Mouse (Mus musculus) large intestine, adult 2 months (tissue): ENCODE measurements around the gene Usp18. TPM values are rescaled to one million over a fixed set of nuclear protein-coding genes. Genes with fewer than 3 reads are reported as not detected.

Experiments
- DNase-seq: peaks from one replicate; pipeline ENCODE4 v3.0.0-alpha.2; 2012; ENCODE audit warnings: low read depth, low spot score
- WGBS: fragments of 180-500 bp; shearing (Covaris S2); methylation state at CpG from one replicate; pipeline ENCODE4 v1.1.7; 2018; 5-methylcytosine and 5-hydroxymethylcytosine counted together
- polyA plus RNA-seq: library from polyadenylated mRNA; depleted of rRNA; stranded (reverse); fragments of >200 nt; gene quantifications from 2 replicates; pipeline ENCODE4 v1.2.3, GENCODE M21; 2012

The Usp18 gene
- polyA plus RNA-seq, 1 experiment: 4.7 TPM

- WGBS: 96% methylated on average over 14 of the region's 14 CpGs
- DNase-seq: no peak
These were observed 22.7 kb upstream of the Usp18 start for GRCm38 (mm10) chr6:121223001-121223400.

GRCm38 (mm10) chr6:121224067-121224466, 21.6 kb upstream of the Usp18 start:
- DNase-seq: no peak
- 66% methylated on average over 5 of the region's 5 CpGs for WGBS

GRCm38 (mm10) chr6:121224993-121225392, 20.7 kb upstream of the Usp18 start:
- DNase-seq: no peak

GRCm38 (mm10) chr6:121226043-121226442, 19.7 kb upstream of the Usp18 start:
- DNase-seq: no peak
- 57% methylated on average over 4 of the region's 4 CpGs for WGBS

More at GRCm38 (mm10) chr6:121224993-121225392, 20.7 kb upstream of the Usp18 start:
- WGBS: 12% methylated on average over 6 of the region's 6 CpGs

GRCm38 (mm10) chr6:121226744-121227143, 19.0 kb upstream of the Usp18 start:
- DNase-seq: no peak
- 44% methylated on average over 2 of the region's 2 CpGs for WGBS

GRCm38 (mm10) chr6:121228421-121228820, 17.3 kb upstream of the Usp18 start:
- no peak for DNase-seq
- 41% methylated on average over 8 of the region's 8 CpGs for WGBS

GRCm38 (mm10) chr6:121232652-121233051, 13.1 kb upstream of the Usp18 start:
- 30% methylated on average over 1 of the region's 1 CpGs for WGBS
- no peak for DNase-seq

GRCm38 (mm10) chr6:121236386-121236785, 9.3 kb upstream of the Usp18 start:
- WGBS: 59% methylated on average over 2 of the region's 2 CpGs
- DNase-seq: no peak

- no peak for DNase-seq
- WGBS: 95% methylated on average over 4 of the region's 4 CpGs
These were observed 7.5 kb upstream of the Usp18 start for GRCm38 (mm10) chr6:121238209-121238608.

- DNase-seq: no peak
These were observed 3.9 kb upstream of the Usp18 start for GRCm38 (mm10) chr6:121241780-121242179.

GRCm38 (mm10) chr6:121243161-121243560, 2.5 kb upstream of the Usp18 start:
- WGBS: 41% methylated on average over 10 of the region's 10 CpGs
- no peak for DNase-seq

More at GRCm38 (mm10) chr6:121241780-121242179, 3.9 kb upstream of the Usp18 start:
- 74% methylated on average over 2 of the region's 2 CpGs for WGBS

- 7% methylated on average over 4 of the region's 4 CpGs for WGBS
- DNase-seq: no peak
These were observed 293 bp downstream of the Usp18 start for GRCm38 (mm10) chr6:121246037-121246361.

- 30% methylated on average over 1 of the region's 1 CpGs for WGBS
- DNase-seq: no peak
These were observed 4.7 kb downstream of the Usp18 start for GRCm38 (mm10) chr6:121250406-121250805.

GRCm38 (mm10) chr6:121251256-121251655, 5.5 kb downstream of the Usp18 start:
- DNase-seq: no peak
- WGBS: 66% methylated on average over 5 of the region's 5 CpGs

GRCm38 (mm10) chr6:121260548-121260947, 14.8 kb downstream of the Usp18 start:
- WGBS: 30% methylated on average over 9 of the region's 9 CpGs
- DNase-seq: no peak

- WGBS: 76% methylated on average over 8 of the region's 8 CpGs
These were observed 15.5 kb downstream of the Usp18 start for GRCm38 (mm10) chr6:121261233-121261632.

GRCm38 (mm10) chr6:121262004-121262403, 16.3 kb downstream of the Usp18 start:
- WGBS: 90% methylated on average over 10 of the region's 10 CpGs
- no peak for DNase-seq

More at GRCm38 (mm10) chr6:121261233-121261632, 15.5 kb downstream of the Usp18 start:
- no peak for DNase-seq

GRCm38 (mm10) chr6:121262496-121262895, 16.8 kb downstream of the Usp18 start:
- WGBS: 86% methylated on average over 11 of the region's 11 CpGs
- no peak for DNase-seq

GRCm38 (mm10) chr6:121270156-121270555, 24.4 kb downstream of the Usp18 start:
- DNase-seq: no peak
- 89% methylated on average over 6 of the region's 6 CpGs for WGBS

- 14% methylated on average over 4 of the region's 4 CpGs for WGBS
- no peak for DNase-seq
These were observed 26.0 kb downstream of the Usp18 start for GRCm38 (mm10) chr6:121271707-121272074.

- WGBS: 7% methylated on average over 17 of the region's 17 CpGs
- DNase-seq: peak; percentile 67
These were observed 26.5 kb downstream of the Usp18 start for GRCm38 (mm10) chr6:121272075-121272800.

- DNase-seq: no peak
- 82% methylated on average over 3 of the region's 3 CpGs for WGBS
These were observed 28.6 kb downstream of the Usp18 start for GRCm38 (mm10) chr6:121274356-121274755.
